24 mouse cellular contexts compared by ENCODE assay signal in the genomic region with DNA sequence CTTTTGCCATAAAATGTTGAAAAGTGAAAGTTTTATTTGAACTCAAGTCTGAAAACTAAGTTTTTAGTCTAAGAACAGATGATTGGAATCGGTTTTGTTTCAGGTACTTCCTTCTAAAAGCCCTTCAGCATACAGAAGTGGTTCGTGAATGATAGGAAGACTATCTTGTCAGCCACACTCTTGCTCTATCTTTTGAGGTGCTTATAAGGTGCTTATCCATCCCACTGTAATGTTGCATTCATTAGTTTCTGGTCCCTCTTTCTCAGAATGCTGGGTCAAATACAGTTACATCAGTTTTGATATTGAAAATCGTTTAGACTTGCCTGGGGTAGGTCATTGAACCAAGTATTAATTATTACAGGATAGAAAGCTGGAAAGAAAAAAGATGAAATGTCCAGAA. TPM values are rescaled to one million over a fixed set of nuclear protein-coding genes. Genes with fewer than 3 reads are reported as not detected.
A peak's percentile ranks its signal among the peaks of the same experiment; 100 is the strongest.
DNase-seq lines count a peak whose midpoint lies in the region; ATAC-seq and TF ChIP-seq lines count a peak whose summit lies in the region.
"Had no signal": no experiment of that assay in that cellular context is flagged by ENCODE, and none has a peak within 500 bp of the region (broad histone marks: within the 10 kb centered on the region; RNA-seq: fewer than 3 reads in every experiment).

No protein-coding gene starts in this region.

- H3K27ac ChIP-seq in embryonic facial prominence, embryonic 14.5 days (replicated peaks; ENCODE audit: low read depth, low read length): no peak overlapping the region
- no peak overlapping the region for H3K27ac ChIP-seq in embryonic facial prominence, embryonic 10.5 days (replicated peaks)
- no peak overlapping the region for H3K27ac ChIP-seq in hindbrain, postnatal 0 days
- no peak overlapping the region for H3K27ac ChIP-seq in hindbrain, embryonic 16.5 days (ENCODE audit: low read depth, low read length)
- no peak overlapping the region for H3K27ac ChIP-seq in neural tube, embryonic 12.5 days
- H3K27ac ChIP-seq: heart, embryonic 10.5 days; kidney, postnatal 0 days; limb, embryonic 12.5 days; midbrain, embryonic 10.5 days had no signal

- TF ChIP-seq CTCF in hindbrain, postnatal 0 days (IDR thresholded peaks at IDR 0.05; ENCODE audit: low read depth): no peak

- no peaks in the 10 kb centered on the region for H3K9me3 ChIP-seq in embryonic facial prominence, embryonic 14.5 days (ENCODE audit: control insufficient read depth, low read length)
- no peaks in the 10 kb centered on the region for H3K9me3 ChIP-seq in embryonic facial prominence, embryonic 10.5 days
- H3K9me3 ChIP-seq in hindbrain, postnatal 0 days (ENCODE audit: low read length): no peaks in the 10 kb centered on the region
- H3K9me3 ChIP-seq in hindbrain, embryonic 16.5 days (ENCODE audit: control insufficient read depth, low read length): no peaks in the 10 kb centered on the region
- H3K9me3 ChIP-seq in neural tube, embryonic 12.5 days: no peaks in the 10 kb centered on the region
- H3K9me3 ChIP-seq: heart, embryonic 10.5 days; limb, embryonic 12.5 days; midbrain, embryonic 10.5 days had no signal

- 0 out of 2 replicates have a peak overlapping the region, but pooled peaks have one; percentile 12 for H3K4me2 ChIP-seq in embryonic facial prominence, embryonic 14.5 days (ENCODE audit: low read depth, low read length)
- peak overlapping the region; percentile 25; the same call in 1 of the 2 replicates for H3K4me2 ChIP-seq in hindbrain, postnatal 0 days (ENCODE audit: low read depth, low read length)
- H3K4me2 ChIP-seq in hindbrain, embryonic 16.5 days (ENCODE audit: low read length): no peak overlapping the region
- peak overlapping the region; percentile 33; the same call in 1 of the 2 replicates for H3K4me2 ChIP-seq in neural tube, embryonic 12.5 days (replicated peaks)

- no peak for ATAC-seq in embryonic facial prominence, embryonic 14.5 days (ENCODE audit: low read depth)
- ATAC-seq in hindbrain, postnatal 0 days: no peak
- ATAC-seq in hindbrain, embryonic 16.5 days: no peak
- ATAC-seq in neural tube, embryonic 12.5 days (ENCODE audit: low FRiP score, low read depth): no peak
- ATAC-seq in cerebellum, adult (ENCODE audit: insufficient number of reproducible peaks, low FRiP score, low TSS enrichment): no peak
- ATAC-seq: forebrain, postnatal 0 days; Patski had no signal

- H3K36me3 ChIP-seq in embryonic facial prominence, embryonic 14.5 days (ENCODE audit: control insufficient read depth, insufficient read depth, low read length): 0 out of 2 replicates have a peak, but pooled peaks cover 8% of the 10 kb centered on the region
- peaks cover 29% of the 10 kb centered on the region for H3K36me3 ChIP-seq in embryonic facial prominence, embryonic 10.5 days (replicated peaks)
- peaks cover 7% of the 10 kb centered on the region for H3K36me3 ChIP-seq in hindbrain, postnatal 0 days (ENCODE audit: insufficient read depth, low read length)
- peaks cover 5% of the 10 kb centered on the region; the same call in 1 of the 2 replicates for H3K36me3 ChIP-seq in hindbrain, embryonic 16.5 days (ENCODE audit: control insufficient read depth, insufficient read depth, low read length)
- peaks cover 19% of the 10 kb centered on the region for H3K36me3 ChIP-seq in neural tube, embryonic 12.5 days

- H3K4me1 ChIP-seq in embryonic facial prominence, embryonic 14.5 days (ENCODE audit: control insufficient read depth, insufficient read depth, low read length): peaks cover 8% of the 10 kb centered on the region
- H3K4me1 ChIP-seq in embryonic facial prominence, embryonic 10.5 days: peaks cover 12% of the 10 kb centered on the region
- no peaks in the 10 kb centered on the region for H3K4me1 ChIP-seq in hindbrain, postnatal 0 days (ENCODE audit: insufficient read depth, low read length)
- H3K4me1 ChIP-seq in hindbrain, embryonic 16.5 days (ENCODE audit: control insufficient read depth, insufficient read depth, low read depth, low read length): peaks cover 17% of the 10 kb centered on the region
- peaks cover 9% of the 10 kb centered on the region for H3K4me1 ChIP-seq in neural tube, embryonic 12.5 days
- H3K4me1 ChIP-seq: limb, embryonic 12.5 days had no signal

- WGBS in embryonic facial prominence, embryonic 14.5 days: 89% methylated on average over 3 of the region's 3 CpGs
- 85% methylated on average over 3 of the region's 3 CpGs for WGBS in embryonic facial prominence, embryonic 10.5 days
- WGBS in hindbrain, postnatal 0 days: 86% methylated on average over 3 of the region's 3 CpGs
- WGBS in hindbrain, embryonic 16.5 days: 90% methylated on average over 3 of the region's 3 CpGs
- 90% methylated on average over 3 of the region's 3 CpGs for WGBS in neural tube, embryonic 12.5 days

- no peak for DNase-seq in embryonic facial prominence, embryonic 14.5 days (ENCODE audit: low spot score)
- DNase-seq in embryonic facial prominence, embryonic 10.5 days (ENCODE audit: low spot score): no peak
- no peak for DNase-seq in hindbrain, postnatal 0 days (ENCODE audit: low spot score)
- peak; percentile 56 for DNase-seq in c-Kit-positive CD71-positive TER-119-positive erythroid progenitor cells, embryonic 14.5 days (ENCODE audit: low spot score)
- DNase-seq in adrenal gland, postnatal 10 days: no peak
- DNase-seq: adrenal gland, adult 8-10 months; cerebellum, adult 18-20 months; cerebellum, postnatal 25 days; embryo, embryonic 11 days; forebrain, postnatal 0 days; heart, postnatal 10 days; kidney, adult 18-20 months; lung, embryonic 14.5 days; lung, postnatal 4 days; right cerebral cortex, adult 18-20 months; thymus, postnatal 14 days had no signal

- no peaks in the 10 kb centered on the region for H3K27me3 ChIP-seq in embryonic facial prominence, embryonic 14.5 days (replicated peaks; ENCODE audit: control insufficient read depth, insufficient read depth, low read length)
- H3K27me3 ChIP-seq in embryonic facial prominence, embryonic 10.5 days (replicated peaks; ENCODE audit: low read depth, poor library complexity, severe bottlenecking): no peaks in the 10 kb centered on the region
- no peaks in the 10 kb centered on the region for H3K27me3 ChIP-seq in hindbrain, postnatal 0 days (ENCODE audit: insufficient read depth, low read length)
- no peaks in the 10 kb centered on the region for H3K27me3 ChIP-seq in hindbrain, embryonic 16.5 days (replicated peaks; ENCODE audit: control insufficient read depth, insufficient read depth, low read length)
- H3K27me3 ChIP-seq in neural tube, embryonic 12.5 days (replicated peaks): no peaks in the 10 kb centered on the region

- H3K4me3 ChIP-seq in embryonic facial prominence, embryonic 14.5 days (ENCODE audit: low read depth, low read length): no peak overlapping the region
- no peak overlapping the region for H3K4me3 ChIP-seq in embryonic facial prominence, embryonic 10.5 days
- H3K4me3 ChIP-seq in hindbrain, postnatal 0 days (ENCODE audit: low read length): no peak overlapping the region
- no peak overlapping the region for H3K4me3 ChIP-seq in hindbrain, embryonic 16.5 days (ENCODE audit: low read length)
- H3K4me3 ChIP-seq in neural tube, embryonic 12.5 days: no peak overlapping the region

- no peak overlapping the region for H3K9ac ChIP-seq in embryonic facial prominence, embryonic 14.5 days (ENCODE audit: low read depth, low read length)
- no peak overlapping the region for H3K9ac ChIP-seq in hindbrain, postnatal 0 days (replicated peaks; ENCODE audit: low read length)
- H3K9ac ChIP-seq in hindbrain, embryonic 16.5 days (ENCODE audit: low read depth, low read length): no peak overlapping the region
- no peak overlapping the region for H3K9ac ChIP-seq in neural tube, embryonic 12.5 days
- H3K9ac ChIP-seq: limb, embryonic 12.5 days; lung, embryonic 14.5 days had no signal

RNA-seq across cellular contexts. Expression of gene Kbtbd8, which starts 2.3 kb away (rescaled TPM):
- 3.6 and 5.0 TPM in 2 replicates for polyA plus RNA-seq in embryonic facial prominence, embryonic 14.5 days (2014; fragmentation: Nextera tagmentation; extraction: Ambion mirVana)
- 7.1 and 9.7 TPM in 2 replicates for polyA plus RNA-seq in embryonic facial prominence, embryonic 10.5 days (2016; fragmentation: Nextera tagmentation; extraction: Ambion mirVana)
- total RNA-seq in hindbrain, postnatal 0 days (2014; rRNA removed): 3.1 and 3.8 TPM in 2 replicates
- polyA plus RNA-seq in hindbrain, postnatal 0 days (2015; fragmentation: Nextera tagmentation; extraction: Ambion mirVana): 1.7 and 1.8 TPM in 2 replicates
- polyA plus RNA-seq in hindbrain, embryonic 16.5 days (2015; fragmentation: Nextera tagmentation; extraction: Ambion mirVana): 3.5 and 4.5 TPM in 2 replicates
- 7.1 and 8.1 TPM in 2 replicates for polyA plus RNA-seq in neural tube, embryonic 12.5 days (2016; fragmentation: Nextera tagmentation; extraction: Ambion mirVana)
- total RNA-seq in adrenal gland, postnatal 10 days (2021): 1 to 10 TPM; 1.8 to 2.6 TPM
